9 mouse cellular contexts compared by ENCODE assay signal in genomic region chr16:73096091-73097083, GRCm38 (mm10).
DNase-seq lines count a peak whose midpoint lies in the region; ATAC-seq lines count a peak whose summit lies in the region.
"Had no signal": no experiment of that assay in that cellular context is flagged by ENCODE, and none has a peak within 500 bp of the region (broad histone marks: within the 10 kb centered on the region; RNA-seq: fewer than 3 reads in every experiment).

No protein-coding gene starts in this region.

- H3K4me1 ChIP-seq in forebrain, embryonic 11.5 days (replicated peaks; ENCODE audit: control insufficient read depth, insufficient read depth, low read length) = peaks cover 5% of the 10 kb centered on the region; the same call in 1 of the 2 replicates
- peaks cover 10% of the 10 kb centered on the region; the same call in 1 of the 2 replicates for H3K4me1 ChIP-seq in forebrain, embryonic 16.5 days (replicated peaks; ENCODE audit: control insufficient read depth, insufficient read depth, low read length)
- peaks cover 13% of the 10 kb centered on the region for H3K4me1 ChIP-seq in hindbrain, embryonic 15.5 days (replicated peaks)
- peaks cover 13% of the 10 kb centered on the region; the same call in 1 of the 2 replicates for H3K4me1 ChIP-seq in midbrain, embryonic 14.5 days (ENCODE audit: control insufficient read depth, insufficient read depth, low read length)

- no peak overlapping the region for H3K27ac ChIP-seq in forebrain, embryonic 11.5 days (ENCODE audit: low read depth, low read length)
- H3K27ac ChIP-seq in forebrain, embryonic 16.5 days (ENCODE audit: low read length) = no peak overlapping the region
- H3K27ac ChIP-seq in hindbrain, embryonic 15.5 days (replicated peaks) = no peak overlapping the region
- H3K27ac ChIP-seq in midbrain, embryonic 14.5 days (replicated peaks; ENCODE audit: low read depth, low read length) = no peak overlapping the region

- peaks cover 2% of the 10 kb centered on the region; the same call in 1 of the 2 replicates for H3K27me3 ChIP-seq in forebrain, embryonic 11.5 days (ENCODE audit: control insufficient read depth, insufficient read depth, low read length)
- H3K27me3 ChIP-seq in forebrain, embryonic 16.5 days (replicated peaks; ENCODE audit: control insufficient read depth, insufficient read depth, low read length) = no peaks in the 10 kb centered on the region
- no peaks in the 10 kb centered on the region for H3K27me3 ChIP-seq in hindbrain, embryonic 15.5 days
- no peaks in the 10 kb centered on the region for H3K27me3 ChIP-seq in midbrain, embryonic 14.5 days (ENCODE audit: control insufficient read depth, insufficient read depth, low read length)

- H3K4me3 ChIP-seq in forebrain, embryonic 11.5 days (ENCODE audit: low read depth, low read length) = no peak overlapping the region
- no peak overlapping the region for H3K4me3 ChIP-seq in forebrain, embryonic 16.5 days (replicated peaks; ENCODE audit: low read length)
- H3K4me3 ChIP-seq in hindbrain, embryonic 15.5 days = no peak overlapping the region
- H3K4me3 ChIP-seq in midbrain, embryonic 14.5 days (replicated peaks; ENCODE audit: low read depth, low read length) = no peak overlapping the region

- peak; percentile 63 for ATAC-seq in forebrain, embryonic 11.5 days (replicated peaks; ENCODE audit: low FRiP score)
- ATAC-seq in forebrain, embryonic 16.5 days = no peak
- ATAC-seq in hindbrain, embryonic 15.5 days (ENCODE audit: low FRiP score, low read depth) = no peak
- ATAC-seq in midbrain, embryonic 14.5 days (ENCODE audit: low FRiP score, low TSS enrichment) = peak; percentile 67; the same call in 1 of the 2 replicates

- DNase-seq in forebrain, embryonic 11.5 days (ENCODE audit: low spot score) = peak; percentile 69
- DNase-seq in embryo, embryonic 11 days = peak; percentile 61
- peak; percentile 55 for DNase-seq in midbrain, embryonic 14.5 days
- no peak for DNase-seq in retina, embryonic 14.5 days (ENCODE audit: low spot score)
- DNase-seq in urinary bladder, adult 2 months (ENCODE audit: low spot score) = no peak
- DNase-seq in heart, adult 8-10 months (ENCODE audit: low spot score) = no peak
- DNase-seq: cerebellum, adult 9-10 months had no signal

- H3K36me3 ChIP-seq in forebrain, embryonic 11.5 days (ENCODE audit: control insufficient read depth, insufficient read depth, low read length) = no peaks in the 10 kb centered on the region
- no peaks in the 10 kb centered on the region for H3K36me3 ChIP-seq in forebrain, embryonic 16.5 days (ENCODE audit: control insufficient read depth, insufficient read depth)
- H3K36me3 ChIP-seq in hindbrain, embryonic 15.5 days = no peaks in the 10 kb centered on the region
- no peaks in the 10 kb centered on the region for H3K36me3 ChIP-seq in midbrain, embryonic 14.5 days (ENCODE audit: control insufficient read depth, insufficient read depth, low read length)

- H3K9ac ChIP-seq in forebrain, embryonic 11.5 days (ENCODE audit: low read length) = no peak overlapping the region
- H3K9ac ChIP-seq in forebrain, embryonic 16.5 days (replicated peaks; ENCODE audit: low read depth, low read length) = no peak overlapping the region
- H3K9ac ChIP-seq in hindbrain, embryonic 15.5 days = no peak overlapping the region
- no peak overlapping the region for H3K9ac ChIP-seq in midbrain, embryonic 14.5 days (replicated peaks; ENCODE audit: low read length)

- H3K4me2 ChIP-seq in forebrain, embryonic 11.5 days (ENCODE audit: low read depth, low read length, severe bottlenecking) = peak overlapping the region; percentile 26; the same call in 1 of the 2 replicates
- no peak overlapping the region for H3K4me2 ChIP-seq in forebrain, embryonic 16.5 days (ENCODE audit: low read length)
- H3K4me2 ChIP-seq in hindbrain, embryonic 15.5 days = peak overlapping the region; percentile 39
- H3K4me2 ChIP-seq in midbrain, embryonic 14.5 days (ENCODE audit: low read length) = peak overlapping the region; percentile 24; the same call in 1 of the 2 replicates

- H3K9me3 ChIP-seq in forebrain, embryonic 11.5 days (ENCODE audit: control insufficient read depth, low read length) = no peaks in the 10 kb centered on the region
- no peaks in the 10 kb centered on the region for H3K9me3 ChIP-seq in forebrain, embryonic 16.5 days (ENCODE audit: control insufficient read depth, low read length)
- no peaks in the 10 kb centered on the region for H3K9me3 ChIP-seq in hindbrain, embryonic 15.5 days
- H3K9me3 ChIP-seq in midbrain, embryonic 14.5 days (ENCODE audit: control insufficient read depth, low read length) = no peaks in the 10 kb centered on the region

- WGBS in forebrain, embryonic 11.5 days = 4% methylated on average over 8 of the region's 8 CpGs
- 7% methylated on average over 8 of the region's 8 CpGs for WGBS in forebrain, embryonic 16.5 days
- WGBS in hindbrain, embryonic 15.5 days = 6% methylated on average over 8 of the region's 8 CpGs
- 5% methylated on average over 8 of the region's 8 CpGs for WGBS in midbrain, embryonic 14.5 days

Comparison
In these comparisons a context has a peak if more than half of its experiments do, and no peak if none do; other contexts are left out.
1. ATAC-seq: peak in forebrain, embryonic 11.5 days (single experiment) and midbrain, embryonic 14.5 days (single experiment); none in forebrain, embryonic 16.5 days (single experiment) and hindbrain, embryonic 15.5 days (single experiment).
2. DNase-seq: peak in forebrain, embryonic 11.5 days (single experiment), embryo, embryonic 11 days (single experiment) and midbrain, embryonic 14.5 days (single experiment); none in retina, embryonic 14.5 days (single experiment), urinary bladder, adult 2 months (single experiment) and heart, adult 8-10 months (single experiment).